Mouse (Mus musculus) activated CD4-positive, CD25-positive, alpha-beta regulatory T cell, adult 4 months (primary cell): ENCODE measurements around the gene Bend5. TPM values are rescaled to one million over a fixed set of nuclear protein-coding genes. Genes with fewer than 3 reads are reported as not detected.

Experiments used
- ATAC-seq: one replicate; pipeline ENCODE4 v1.8.0; 2017
- polyA plus RNA-seq, 2 experiments: library from polyadenylated mRNA; unstranded; fragments of 100-300 nt; shearing (Covaris generic); gene quantifications; one replicate each; pipeline ENCODE4 v1.2.1; 2017

The Bend5 gene
- polyA plus RNA-seq, 2 experiments from 2014 or later, result 0.60 to 0.84 TPM

GRCm38 (mm10) chr4:111442435-111443238, 27.8 kb downstream of the Bend5 start:
- ATAC-seq, result no peak

- ATAC-seq, result no peak
These were observed 29.3 kb downstream of the Bend5 start for GRCm38 (mm10) chr4:111443906-111444615.

DNA sequence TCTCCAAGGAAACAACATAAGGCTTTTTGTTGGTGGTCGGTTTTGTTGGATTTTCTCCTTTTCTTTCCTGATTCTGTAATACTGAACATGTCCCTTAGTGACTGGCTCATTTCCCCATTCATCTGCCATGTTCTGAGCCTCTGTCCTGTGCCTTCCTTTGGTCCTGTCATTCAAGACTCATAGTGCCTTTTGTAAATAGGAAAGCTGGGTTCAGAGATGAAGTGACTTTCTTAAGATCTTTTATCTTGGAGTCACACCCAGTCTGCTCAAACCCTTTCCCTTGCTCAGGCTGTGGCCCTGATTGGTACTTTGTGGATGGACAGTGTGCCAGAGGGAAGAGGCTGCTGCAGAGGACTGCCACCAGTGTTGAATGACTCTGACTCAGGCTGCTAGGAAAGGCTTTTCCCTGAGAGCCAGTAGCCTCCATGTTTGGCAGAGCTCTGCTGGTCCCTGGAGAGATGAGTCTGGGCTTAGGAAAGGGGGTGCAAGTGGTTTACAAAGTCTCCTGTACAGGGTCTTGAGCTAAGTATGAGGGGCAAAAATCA, 29.9 kb downstream of the Bend5 start:
- ATAC-seq, result no peak

DNA sequence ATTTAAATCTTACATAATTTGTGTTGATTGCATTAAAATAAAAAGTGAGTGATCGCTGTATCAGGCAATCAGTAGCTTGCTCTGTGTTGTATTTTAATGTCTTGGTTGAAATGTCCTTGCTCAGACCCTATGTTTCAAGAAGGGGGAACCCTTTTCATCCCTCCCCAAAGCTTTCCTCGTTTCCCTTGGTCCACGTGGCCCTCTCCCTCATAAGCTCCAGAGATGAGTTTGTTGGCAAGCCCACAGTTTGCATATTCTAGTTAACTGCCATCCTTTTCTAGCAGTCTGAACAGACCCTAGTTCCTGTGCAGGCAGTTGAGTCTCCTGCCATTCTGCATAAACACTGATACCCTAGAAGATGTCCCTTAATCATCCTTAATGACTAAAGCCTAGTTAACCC, 33.1 kb downstream of the Bend5 start:
- ATAC-seq, result no peak

DNA sequence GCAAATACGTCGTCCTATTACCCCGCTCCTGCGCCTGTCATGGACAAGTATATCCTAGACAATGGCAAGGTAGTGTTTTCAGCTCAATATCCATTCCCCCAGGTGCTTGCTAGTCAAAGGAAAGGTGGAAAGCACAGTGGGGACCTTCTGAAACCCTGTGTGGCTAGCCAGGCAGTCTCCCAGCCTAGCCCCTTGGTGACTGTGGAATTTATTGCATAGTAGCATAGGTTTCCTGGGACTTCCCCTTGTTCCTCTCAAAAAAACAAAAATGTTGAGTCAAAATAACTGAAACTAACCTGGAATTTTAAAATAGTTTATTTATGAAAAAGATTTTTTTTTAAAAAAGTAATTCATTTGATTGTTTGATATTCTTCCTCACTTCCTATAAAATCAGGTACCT, 33.8 kb downstream of the Bend5 start:
- no peak for ATAC-seq

DNA sequence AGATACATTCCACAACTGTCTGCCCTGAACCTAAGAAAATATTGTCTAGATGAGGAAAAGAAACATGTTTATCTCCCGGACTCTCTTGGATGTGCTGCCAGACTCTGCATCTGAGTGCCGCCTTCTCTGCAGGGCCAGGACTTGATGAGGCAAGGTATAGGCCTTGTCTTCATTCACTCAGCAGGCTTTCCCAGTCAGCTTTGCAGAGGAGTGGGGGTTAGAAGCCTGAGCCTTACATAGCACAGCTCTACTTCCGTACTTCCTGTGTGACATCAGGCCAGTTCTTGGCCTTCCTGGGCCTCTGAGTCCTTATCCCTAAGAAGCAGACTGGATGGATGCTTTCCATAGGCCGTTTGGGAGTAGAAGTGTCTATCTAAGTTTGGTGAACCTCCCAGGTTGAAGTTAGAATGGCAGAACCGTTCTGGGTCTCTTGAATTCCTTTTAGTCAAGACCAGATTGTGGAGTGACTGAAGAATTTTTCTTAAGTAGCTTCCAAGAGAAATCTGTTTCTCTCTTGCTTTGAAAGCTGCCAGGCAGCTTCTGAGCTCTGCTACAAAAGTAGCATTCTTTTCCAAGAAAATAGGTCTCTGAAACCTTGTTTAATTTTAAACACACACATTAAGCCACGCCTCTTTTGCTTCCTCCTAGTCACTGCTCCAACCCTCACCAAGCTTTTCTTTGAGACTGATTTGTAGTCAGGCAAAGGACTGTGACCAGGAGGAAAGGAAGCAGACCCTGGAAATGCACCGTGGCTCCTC, 34.8 kb downstream of the Bend5 start:
- no peak for ATAC-seq

- no peak for ATAC-seq
These were observed 36.6 kb downstream of the Bend5 start for GRCm38 (mm10) chr4:111451283-111451918.

DNA sequence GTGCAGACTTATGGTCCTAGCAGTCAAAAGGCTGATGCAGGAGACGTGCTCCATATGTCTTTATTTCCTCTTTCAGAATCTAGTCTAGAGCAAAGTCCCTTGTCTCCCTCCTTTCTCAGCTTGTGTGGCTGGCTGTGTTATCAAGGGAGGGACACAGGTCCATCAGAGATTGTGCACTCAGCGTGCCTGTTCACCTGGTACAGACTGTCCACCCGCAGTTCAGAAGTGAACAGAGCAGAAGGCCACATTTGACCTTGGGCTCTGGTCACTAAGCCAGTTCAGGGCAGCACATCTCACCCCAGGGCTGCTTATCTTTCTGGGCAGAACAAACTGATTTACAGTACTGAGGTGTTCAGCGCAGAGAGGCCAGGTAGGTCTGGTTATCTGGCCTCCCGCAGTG, 37.4 kb downstream of the Bend5 start:
- no peak for ATAC-seq

GRCm38 (mm10) chr4:111453275-111453674, 38.5 kb downstream of the Bend5 start:
- ATAC-seq, result no peak

- no peak for ATAC-seq
These were observed 40.8 kb downstream of the Bend5 start for GRCm38 (mm10) chr4:111455621-111456020.

GRCm38 (mm10) chr4:111457568-111457967, 42.8 kb downstream of the Bend5 start:
- ATAC-seq, result no peak

DNA sequence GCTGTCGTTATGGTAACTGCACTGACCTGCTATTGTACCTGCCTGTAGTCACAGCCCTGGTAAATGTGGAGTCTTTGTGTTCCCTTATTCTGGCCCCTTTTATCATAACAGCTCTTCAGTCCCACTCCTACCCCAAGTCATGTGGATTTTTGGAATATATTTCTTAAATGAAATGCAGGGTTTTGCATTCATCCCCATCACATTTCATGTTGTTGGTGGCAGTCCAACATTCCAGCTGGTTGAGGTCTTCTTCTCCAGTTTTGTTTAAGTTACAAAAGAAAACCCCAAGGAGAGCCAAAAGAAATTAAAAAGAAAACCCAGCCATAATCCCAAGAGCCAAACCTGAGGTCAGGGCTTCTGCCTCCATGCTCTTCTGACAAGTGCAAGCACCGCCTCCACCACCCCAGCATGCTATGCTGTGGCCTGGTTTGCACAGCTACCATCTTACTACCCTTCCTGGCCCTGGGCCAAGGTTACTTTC, 52.5 kb downstream of the Bend5 start:
- no peak for ATAC-seq

GRCm38 (mm10) chr4:111467796-111468195, 53.0 kb downstream of the Bend5 start:
- no peak for ATAC-seq

GRCm38 (mm10) chr4:111469847-111470246, 55.0 kb downstream of the Bend5 start:
- no peak for ATAC-seq

- ATAC-seq, result no peak
These were observed 56.9 kb downstream of the Bend5 start for GRCm38 (mm10) chr4:111471726-111472125.

GRCm38 (mm10) chr4:111472511-111472910, 57.7 kb downstream of the Bend5 start:
- no peak for ATAC-seq

- no peak for ATAC-seq
These were observed 58.2 kb downstream of the Bend5 start for GRCm38 (mm10) chr4:111473014-111473413.

DNA sequence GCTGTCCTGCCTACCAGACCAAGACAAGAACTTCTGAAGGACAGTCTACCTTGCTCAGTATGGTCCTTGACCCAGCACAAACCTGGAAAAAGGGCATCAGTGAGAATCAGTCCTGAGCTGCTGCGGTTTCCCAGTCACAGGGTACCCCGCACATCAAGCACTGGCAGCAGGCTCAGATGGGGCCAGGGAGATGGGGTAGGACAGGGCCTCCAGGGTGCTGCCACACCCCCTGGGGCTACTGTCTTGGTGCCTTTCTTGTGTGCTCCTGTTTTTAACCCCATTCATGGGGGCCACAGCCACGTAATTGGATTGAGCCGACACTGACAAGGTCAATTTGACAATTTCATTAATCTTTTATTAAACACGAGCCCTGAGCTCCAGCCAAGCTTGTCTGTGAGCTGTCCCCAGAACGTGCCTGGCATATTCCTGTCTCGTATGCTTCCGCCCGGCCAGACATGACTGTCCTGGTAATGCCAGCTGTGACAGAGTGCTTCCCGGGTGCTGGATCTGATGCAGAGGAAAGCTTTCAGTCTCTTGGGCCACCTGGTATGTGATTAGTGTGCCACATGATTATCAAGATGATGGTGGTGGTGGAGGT, 60.7 kb downstream of the Bend5 start:
- no peak for ATAC-seq

DNA sequence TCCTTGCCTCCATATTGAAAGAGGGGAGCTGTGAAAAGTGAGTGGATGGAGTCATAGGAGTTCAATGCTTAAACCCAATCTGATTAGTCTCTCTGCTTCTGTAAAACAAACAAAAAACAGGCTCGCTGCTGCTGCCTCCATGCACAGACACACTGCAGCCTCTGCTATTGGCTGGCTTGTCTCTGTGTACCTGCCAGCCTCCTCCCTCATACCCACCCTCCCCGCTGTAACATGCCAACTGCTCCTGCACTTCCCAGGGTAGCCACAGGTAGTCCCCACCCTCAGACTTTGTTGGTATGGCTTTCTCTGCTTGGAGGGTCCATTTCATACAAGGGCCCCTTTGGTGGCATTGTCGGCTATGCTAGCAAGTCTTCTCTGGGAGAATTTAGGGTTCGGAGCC, 62.7 kb downstream of the Bend5 start:
- no peak for ATAC-seq

DNA sequence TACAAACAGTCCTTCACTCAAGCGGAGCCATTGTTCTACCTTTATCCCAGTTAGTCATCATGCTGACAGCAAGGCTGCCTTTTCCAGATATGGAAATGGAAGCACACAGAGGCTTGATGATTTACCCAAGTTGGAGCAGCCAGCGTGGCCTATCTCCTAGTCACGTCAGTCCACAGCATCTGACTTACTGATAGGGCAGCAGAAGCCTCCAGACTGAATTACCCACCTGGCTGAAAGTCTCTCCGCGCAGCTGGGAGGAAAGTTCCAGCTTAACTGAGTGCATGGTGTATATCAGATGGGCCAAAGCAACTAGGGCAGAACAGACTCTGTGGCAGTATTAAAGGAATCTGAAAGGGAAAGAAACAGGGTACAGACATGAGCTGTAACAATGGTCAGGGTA, 68.7 kb downstream of the Bend5 start:
- ATAC-seq, result no peak

- no peak for ATAC-seq
These were observed 70.4 kb downstream of the Bend5 start for GRCm38 (mm10) chr4:111485189-111485588.

DNA sequence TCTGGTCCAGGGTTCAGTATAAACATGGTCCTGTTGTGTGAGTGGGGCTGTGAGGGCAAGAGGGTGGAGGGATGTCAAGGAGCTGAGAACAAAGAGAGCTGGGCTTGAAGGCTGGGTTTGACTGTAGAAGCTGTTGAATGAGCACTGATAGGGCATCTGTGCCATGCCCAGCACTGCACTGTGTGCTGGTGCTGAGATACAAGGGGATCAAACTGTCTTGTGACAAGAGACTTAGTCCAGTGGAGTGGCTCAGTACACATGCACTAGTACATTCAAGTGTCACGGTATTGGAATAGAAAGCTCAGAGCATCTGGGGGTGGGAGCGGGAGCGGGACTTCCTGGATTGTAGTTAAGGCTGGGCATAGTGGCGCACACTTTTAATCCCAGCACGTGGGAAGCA, 71.4 kb downstream of the Bend5 start:
- no peak for ATAC-seq
